Mouse (Mus musculus): ENCODE measurements at regions not wholly inside any gene's neighbourhood (a gene's known extent, or its start where the extent isn't known, plus 50 kb on each side); places are given as distances from the start of the nearest gene placed in this dataset.

DNA sequence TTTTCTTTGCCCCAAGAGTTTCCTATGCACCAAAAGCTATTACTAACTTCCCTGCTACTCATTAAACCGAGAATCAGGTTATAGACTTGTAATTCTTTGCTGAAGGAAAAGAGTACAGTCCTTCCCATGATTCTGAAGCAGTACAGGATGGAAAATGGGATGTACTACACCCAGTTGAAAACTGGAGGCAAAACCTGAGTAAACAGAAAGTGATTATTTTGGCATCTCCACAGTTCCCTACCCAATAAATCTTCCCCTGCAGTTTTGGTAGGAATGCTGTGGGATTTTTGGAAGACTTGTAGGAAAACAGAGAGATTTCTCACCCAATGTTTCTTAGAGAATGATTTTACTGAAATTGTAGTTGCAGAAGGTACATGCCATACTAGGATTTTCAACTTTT, 268.5 kb downstream of the Dio2 start:
- no peak for DNase-seq

DNA sequence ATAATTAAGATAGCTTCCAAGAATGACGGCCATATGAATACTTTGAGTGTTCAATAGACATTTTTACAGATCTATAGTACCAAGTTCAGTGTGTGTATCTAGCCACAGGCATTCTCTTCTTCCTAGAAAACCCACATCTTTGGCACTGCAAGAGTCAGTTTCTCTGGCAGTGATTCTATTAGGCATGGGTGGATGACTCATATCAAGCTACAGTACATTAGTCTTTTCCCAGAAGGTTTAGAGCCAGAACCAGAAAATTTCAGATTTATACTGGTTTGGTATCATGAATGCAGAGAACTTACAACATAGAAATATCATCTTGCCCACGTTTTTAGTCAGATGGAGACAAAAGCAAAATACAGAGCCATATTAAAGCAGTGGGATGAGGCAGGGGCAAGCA, 278.1 kb downstream of the Dio2 start:
- no peak for DNase-seq

DNA sequence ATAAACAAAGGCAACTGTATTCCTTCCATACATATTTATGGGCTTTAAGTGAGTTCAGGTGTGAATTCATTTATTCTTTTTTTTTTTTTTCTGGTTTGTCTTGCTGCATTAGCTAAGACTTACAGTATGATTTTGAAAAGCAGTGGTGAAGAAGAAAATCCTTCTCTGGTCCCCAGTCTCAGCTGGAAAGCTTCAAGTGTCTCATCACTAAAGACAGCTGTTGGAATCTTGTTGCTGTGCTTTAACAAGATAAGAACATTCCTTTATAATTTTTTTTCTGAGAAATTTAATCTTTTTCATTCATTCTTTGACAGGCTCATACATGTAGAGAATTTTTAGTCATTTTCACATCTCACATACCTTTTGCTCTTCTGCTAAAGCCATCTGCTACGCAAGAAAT, 297.6 kb downstream of the Dio2 start:
- DNase-seq = no peak

DNA sequence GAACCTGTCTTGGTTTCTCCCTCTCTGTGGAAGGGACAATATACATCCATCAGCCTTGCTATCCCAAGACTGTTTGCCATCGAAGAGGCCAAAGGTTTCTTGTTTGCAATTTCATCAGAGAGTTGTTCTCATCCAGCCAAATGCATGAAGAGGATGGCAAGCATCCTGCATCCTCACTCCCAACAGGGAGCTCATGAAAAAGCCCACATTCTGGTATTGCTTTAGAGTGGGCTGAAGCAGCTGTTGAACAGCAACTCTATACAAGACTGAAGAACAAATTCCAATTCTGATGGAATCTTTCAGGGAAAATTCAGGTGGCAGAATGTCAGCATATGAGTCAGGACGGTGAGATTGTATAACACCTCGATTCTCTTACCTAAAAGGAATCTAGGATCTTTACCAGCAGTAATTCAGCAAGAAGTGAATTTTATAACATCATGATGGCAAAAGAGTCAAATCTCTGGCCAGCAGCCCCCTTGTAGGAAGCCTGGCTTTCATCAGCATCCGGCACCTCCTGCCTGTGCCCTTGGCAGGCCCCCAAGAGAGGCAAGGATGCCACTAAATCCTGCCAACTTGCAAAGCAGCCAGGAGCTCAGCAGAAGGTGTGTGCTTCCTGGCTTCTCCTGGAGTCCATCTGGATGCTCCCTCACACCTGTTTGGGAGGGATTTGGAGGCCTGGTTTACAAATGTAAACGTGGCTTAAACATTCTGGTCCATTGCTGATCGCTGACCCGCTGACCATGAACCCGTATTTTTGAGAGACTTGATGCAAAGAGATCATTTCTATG, 312.8 kb downstream of the Dio2 start:
- no peak for DNase-seq

DNA sequence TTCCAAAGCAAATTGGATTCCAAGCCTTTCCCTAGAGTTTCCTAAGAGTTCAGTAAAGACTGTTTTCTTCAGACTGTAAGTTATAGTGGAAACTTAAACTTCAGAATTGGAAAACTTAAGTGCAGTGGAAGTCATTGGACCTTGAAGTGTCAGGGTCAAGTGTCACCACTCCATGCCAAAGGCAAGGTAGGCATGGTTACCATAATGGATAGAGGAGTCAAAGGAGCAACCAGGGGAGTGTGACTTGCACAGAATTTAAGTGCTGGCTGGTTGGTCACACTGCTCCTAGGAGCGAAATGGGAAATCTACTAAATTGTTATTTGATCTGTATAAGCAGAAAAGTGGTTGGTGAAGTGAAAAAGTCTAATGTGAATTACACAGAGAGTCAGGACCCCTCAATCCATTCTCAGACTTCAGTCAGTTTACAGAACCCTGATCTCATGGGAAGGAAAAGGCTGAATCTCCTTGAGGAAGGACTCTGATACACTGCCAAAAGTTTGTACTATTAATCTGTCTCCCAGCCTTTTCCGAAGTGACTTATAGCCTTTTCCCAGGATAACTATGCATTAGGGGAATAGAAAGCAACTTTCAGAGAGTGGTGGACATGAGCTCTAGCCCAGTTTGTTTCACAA, 320.5 kb downstream of the Dio2 start:
- DNase-seq = peak; percentile 43

DNA sequence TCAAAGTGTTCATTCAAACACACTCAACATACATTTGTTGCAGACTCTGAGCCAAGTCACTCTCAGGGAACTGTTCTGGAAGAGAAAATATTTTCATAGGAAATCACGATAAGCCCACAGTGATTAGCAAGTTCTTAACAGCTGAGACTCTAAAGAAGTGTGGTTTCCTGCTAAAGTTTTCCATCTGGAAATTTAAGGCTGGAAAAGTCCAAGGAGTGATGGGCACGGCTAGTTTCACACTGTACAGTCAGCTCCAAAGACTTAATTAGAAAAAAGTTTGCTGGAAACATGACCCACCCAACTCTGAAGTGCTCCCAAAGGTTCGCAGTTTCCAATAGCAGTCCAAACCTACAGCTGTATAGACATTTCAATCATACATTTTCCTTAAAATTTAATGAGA, 329.5 kb downstream of the Dio2 start:
- no peak for DNase-seq

DNA sequence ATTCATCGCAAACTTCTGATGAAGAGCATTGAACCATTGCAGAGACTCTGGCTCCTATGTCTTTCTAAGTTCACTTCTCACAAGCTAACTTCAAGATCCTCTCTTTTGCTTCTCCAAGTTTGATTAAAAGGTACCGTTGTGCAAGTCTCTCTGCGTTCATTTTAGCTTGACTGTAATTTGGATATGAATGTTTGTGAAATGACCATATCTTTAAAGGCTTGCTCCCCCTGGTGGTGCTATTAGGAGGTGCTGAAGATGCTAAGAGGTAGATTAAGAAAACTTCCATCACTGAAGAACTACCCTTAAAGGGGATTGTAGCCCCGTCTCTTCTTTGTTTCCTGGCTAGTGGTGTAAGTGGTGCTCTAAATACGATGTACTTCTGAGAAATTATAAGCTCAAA, 339.7 kb downstream of the Dio2 start:
- no peak for DNase-seq

Data from kidney, adult 18-20 months (tissue).